29 mouse cellular contexts compared by ENCODE assay signal in the genomic region with DNA sequence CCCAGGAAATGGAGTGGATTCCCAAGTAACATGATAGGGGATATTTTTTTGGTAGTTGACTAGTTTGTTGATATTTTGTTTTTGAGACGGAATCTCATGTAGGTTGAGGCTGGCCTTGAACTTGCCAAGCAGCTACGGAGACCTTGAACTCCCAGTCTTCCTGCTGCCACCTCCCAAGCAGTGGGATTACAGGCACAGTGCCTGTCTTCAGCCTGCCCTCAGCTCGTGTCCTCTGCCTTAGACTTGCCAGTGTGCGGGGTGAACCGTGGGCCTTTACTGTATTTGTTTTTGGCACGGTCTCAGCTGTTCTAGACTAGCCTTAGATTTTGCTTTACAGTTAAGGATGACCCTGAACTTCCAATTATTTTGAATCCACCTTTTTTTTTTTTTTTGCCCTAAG.
"Had no signal": no experiment of that assay in that cellular context is flagged by ENCODE, and none has a peak within 500 bp of the region (broad histone marks: within the 10 kb centered on the region; RNA-seq: fewer than 3 reads in every experiment).

No protein-coding gene starts in this region.

- H3K4me1 ChIP-seq: liver, embryonic 12.5 days; liver, embryonic 13.5 days; liver, embryonic 15.5 days; lung, embryonic 15.5 days; megakaryocyte, embryonic 14.5 days; midbrain, embryonic 10.5 days; midbrain, embryonic 12.5 days; midbrain, embryonic 13.5 days; midbrain, embryonic 15.5 days; neural tube, embryonic 12.5 days had no signal

- H3K9ac ChIP-seq: limb, embryonic 12.5 days; limb, embryonic 13.5 days; limb, embryonic 15.5 days; liver, embryonic 12.5 days; liver, embryonic 13.5 days; liver, embryonic 14.5 days; liver, embryonic 15.5 days; liver, postnatal 0 days; lung, embryonic 14.5 days; lung, embryonic 15.5 days; midbrain, embryonic 12.5 days; midbrain, embryonic 13.5 days; midbrain, embryonic 15.5 days; neural tube, embryonic 12.5 days had no signal

- H3K27ac ChIP-seq: limb, embryonic 10.5 days; limb, embryonic 12.5 days; limb, embryonic 13.5 days; limb, embryonic 15.5 days; liver, embryonic 12.5 days; liver, embryonic 13.5 days; liver, embryonic 14.5 days; liver, embryonic 15.5 days; lung, embryonic 15.5 days; macrophage; midbrain, embryonic 10.5 days; midbrain, embryonic 12.5 days; midbrain, embryonic 13.5 days; midbrain, embryonic 15.5 days; neural tube, embryonic 12.5 days had no signal

- H3K4me3 ChIP-seq: limb, embryonic 10.5 days; limb, embryonic 12.5 days; limb, embryonic 13.5 days; limb, embryonic 15.5 days; liver, embryonic 12.5 days; liver, embryonic 13.5 days; liver, embryonic 15.5 days; lung, embryonic 15.5 days; megakaryocyte, embryonic 14.5 days; midbrain, embryonic 10.5 days; midbrain, embryonic 12.5 days; midbrain, embryonic 13.5 days; midbrain, embryonic 15.5 days; neural tube, embryonic 12.5 days had no signal

- H3K36me3 ChIP-seq: liver, embryonic 12.5 days; liver, embryonic 13.5 days; liver, embryonic 15.5 days; midbrain, embryonic 10.5 days; midbrain, embryonic 12.5 days; midbrain, embryonic 13.5 days; midbrain, embryonic 15.5 days; neural tube, embryonic 12.5 days had no signal

- H3K4me2 ChIP-seq: limb, embryonic 12.5 days; limb, embryonic 13.5 days; limb, embryonic 15.5 days; liver, embryonic 11.5 days; liver, embryonic 12.5 days; liver, embryonic 13.5 days; liver, embryonic 15.5 days; lung, embryonic 14.5 days; lung, embryonic 15.5 days; midbrain, embryonic 11.5 days; midbrain, embryonic 12.5 days; midbrain, embryonic 13.5 days; midbrain, embryonic 15.5 days; neural tube, embryonic 12.5 days had no signal

- H3K27me3 ChIP-seq: limb, embryonic 12.5 days; limb, embryonic 13.5 days; limb, embryonic 15.5 days; liver, embryonic 15.5 days; lung, embryonic 15.5 days; midbrain, embryonic 12.5 days; midbrain, embryonic 13.5 days; midbrain, embryonic 15.5 days; neural tube, embryonic 12.5 days had no signal

- DNase-seq: left cerebral cortex, postnatal 4 days; liver; liver, embryonic 13.5 days; liver, postnatal 0 days; lung, adult 18-20 months; lung, adult 2 months; lung, embryonic 14.5 days; lung, postnatal 10 days; lung, postnatal 14 days; lung, postnatal 36 days; lung, postnatal 4 days; midbrain, embryonic 14.5 days had no signal
